Mouse (Mus musculus) heart, adult 2 months (tissue): ENCODE measurements around the gene Sympk. TPM values are rescaled to one million over a fixed set of nuclear protein-coding genes. Genes with fewer than 3 reads are reported as not detected.

Source experiments
- DNase-seq, 2 experiments: peaks; one replicate each; pipeline ENCODE4 v3.0.0; 2021
- H3K27ac ChIP-seq: fragments of 200-600 bp; 2 replicates; pipeline ENCODE4 v1.8.1; 2022
- H3K27me3 ChIP-seq: fragments of 200-500 bp; 2 replicates; pipeline ENCODE4 v1.6.1; 2012; ENCODE audit warnings: mild to moderate bottlenecking, low read length, inconsistent platforms, mixed read lengths; ENCODE audit not compliant: control insufficient read depth, insufficient read depth
- H3K36me3 ChIP-seq: fragments of 200-500 bp; 2 replicates; pipeline ENCODE4 v1.6.1; 2012; ENCODE audit warnings: low read length, inconsistent platforms; ENCODE audit not compliant: control insufficient read depth, insufficient read depth
- H3K4me1 ChIP-seq: fragments of 200-500 bp; 2 replicates; pipeline ENCODE4 v1.6.1; 2011; ENCODE audit warnings: low read length; ENCODE audit not compliant: control insufficient read depth, insufficient read depth
- H3K4me3 ChIP-seq: fragments of 200-600 bp; 2 replicates; pipeline ENCODE4 v1.8.1; 2022
- H3K79me2 ChIP-seq: fragments of 200-500 bp; replicated peaks from 2 replicates; pipeline ENCODE4 v1.6.1; 2012; ENCODE audit warnings: mild to moderate bottlenecking, inconsistent platforms, low read length, moderate library complexity, mixed read lengths; ENCODE audit not compliant: control insufficient read depth, insufficient read depth
- H3K9ac ChIP-seq: fragments of 200-500 bp; 2 replicates; pipeline ENCODE4 v1.6.1; 2012; ENCODE audit warnings: low read depth, mild to moderate bottlenecking, control low read depth, inconsistent platforms, low read length, mixed read lengths
- CTCF ChIP-seq: fragments of 200-600 bp; IDR thresholded peaks from 2 replicates; pipeline ENCODE4 v1.8.1; 2022; ENCODE audit warnings: antibody characterized with exemption, mild to moderate bottlenecking, moderate library complexity
- EP300 ChIP-seq: fragments of 200-500 bp; IDR thresholded peaks from 2 replicates; pipeline ENCODE4 v1.6.1; 2011; ENCODE audit warnings: low read depth, low read length, control low read depth; ENCODE audit not compliant: insufficient read depth
- POLR2A ChIP-seq: fragments of 200-500 bp; IDR thresholded peaks from 2 replicates; pipeline ENCODE4 v1.6.1; 2011; ENCODE audit warnings: mild to moderate bottlenecking, low read depth, low read length, control low read depth; ENCODE audit not compliant: insufficient read depth
- WGBS: fragments of 180-500 bp; shearing (Covaris S2); methylation state at CpG from one replicate; pipeline ENCODE4 v1.1.7; 2018; 5-methylcytosine and 5-hydroxymethylcytosine counted together
- intact Hi-C: fragments of 180-260 bp; cut with DNase I; formaldehyde crosslinking; loops from one replicate; pipeline ENCODE4 v1.15.1; 2025
- polyA plus RNA-seq: library from polyadenylated mRNA; depleted of rRNA; stranded (reverse); fragments of >200 nt; gene quantifications from 2 replicates; pipeline ENCODE4 v1.2.3, GENCODE M21; 2012
- total RNA-seq, 2 experiments: library from RNA; stranded (reverse); gene quantifications; 2 replicates each; pipeline ENCODE4 v1.2.3; 2021

Sympk gene
- total and polyA plus RNA-seq, 3 experiments: 61.3 to 99.4 (median 93.2) TPM

GRCm38 (mm10) chr7:19050172-19050571 lies 26.0 kb downstream of the Sympk start:
- intact Hi-C loops: no loop called here
- TF ChIP-seq POLR2A (no peak), CTCF (no peak), EP300 (no peak)
- DNase-seq: no peak
- Histone ChIP-seq H3K27me3 (no peaks in the 10 kb centered on the region), H3K4me3 (no peak overlapping the region), H3K9ac (no peak overlapping the region), H3K36me3 (no peaks in the 10 kb centered on the region), H3K27ac (no peak overlapping the region), H3K4me1 (no peaks in the 10 kb centered on the region), H3K79me2 (no peaks in the 10 kb centered on the region)
- WGBS: 52% methylated on average over 8 of the region's 8 CpGs

- Histone ChIP-seq H3K79me2 (no peaks in the 10 kb centered on the region), H3K27me3 (no peaks in the 10 kb centered on the region), H3K36me3 (no peaks in the 10 kb centered on the region), H3K4me3 (no peak overlapping the region), H3K27ac (no peak overlapping the region), H3K4me1 (no peaks in the 10 kb centered on the region), H3K9ac (no peak overlapping the region)
- TF ChIP-seq EP300 (no peak), POLR2A (no peak), CTCF (no peak)
- no peak for DNase-seq
- intact Hi-C loops: no loop called here
- whole genome bisulfite sequencing: 35% methylated on average over 4 of the region's 4 CpGs
These were observed 27.0 kb downstream of the Sympk start for GRCm38 (mm10) chr7:19051161-19051560.

DNA sequence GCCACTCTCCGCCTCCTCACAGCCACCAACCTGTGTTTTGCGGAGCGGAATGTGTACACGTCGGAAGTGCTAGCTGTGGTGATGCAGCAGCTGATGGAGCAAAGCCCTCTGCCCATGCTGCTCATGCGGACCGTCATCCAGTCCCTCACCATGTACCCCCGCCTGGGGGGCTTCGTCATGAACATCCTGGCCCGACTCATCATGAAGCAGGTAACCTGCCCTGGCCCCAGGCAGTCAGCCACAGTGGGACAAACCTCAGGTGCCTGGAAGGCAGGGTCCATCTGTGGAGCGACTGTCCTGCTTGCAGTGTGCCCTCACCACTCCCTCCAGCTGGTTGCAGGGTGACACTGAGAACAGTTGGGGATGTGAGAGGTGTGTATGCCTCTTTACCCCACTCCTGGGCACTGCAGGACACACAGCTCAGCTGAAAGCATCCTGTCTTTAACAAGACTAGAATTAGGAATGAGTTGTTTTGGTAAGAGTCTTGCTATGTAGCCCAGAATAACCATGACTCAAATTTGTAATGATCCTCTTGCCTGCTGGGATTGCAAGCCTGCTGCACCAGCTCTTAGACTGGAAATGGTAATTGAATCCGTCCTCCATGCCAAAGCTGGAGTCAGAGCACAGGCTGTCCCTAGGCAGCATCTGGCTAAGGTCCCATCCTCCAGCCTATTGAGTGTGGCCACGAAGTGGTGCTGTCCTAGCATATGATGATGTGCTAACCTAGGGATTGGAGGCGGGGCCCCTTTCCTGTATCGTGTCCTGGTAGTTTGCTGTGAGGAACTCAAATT lies 28.4 kb downstream of the Sympk start:
- TF ChIP-seq EP300 (no peak), CTCF (no peak), POLR2A (no peak)
- Histone ChIP-seq H3K9ac (no peak overlapping the region), H3K27me3 (no peaks in the 10 kb centered on the region), H3K4me1 (no peaks in the 10 kb centered on the region), H3K79me2 (no peaks in the 10 kb centered on the region), H3K27ac (no peak overlapping the region), H3K4me3 (no peak overlapping the region), H3K36me3 (no peaks in the 10 kb centered on the region)
- DNase-seq: no peak
- WGBS: 83% methylated on average over 15 of the region's 15 CpGs
- intact Hi-C loops: no loop called here

DNA sequence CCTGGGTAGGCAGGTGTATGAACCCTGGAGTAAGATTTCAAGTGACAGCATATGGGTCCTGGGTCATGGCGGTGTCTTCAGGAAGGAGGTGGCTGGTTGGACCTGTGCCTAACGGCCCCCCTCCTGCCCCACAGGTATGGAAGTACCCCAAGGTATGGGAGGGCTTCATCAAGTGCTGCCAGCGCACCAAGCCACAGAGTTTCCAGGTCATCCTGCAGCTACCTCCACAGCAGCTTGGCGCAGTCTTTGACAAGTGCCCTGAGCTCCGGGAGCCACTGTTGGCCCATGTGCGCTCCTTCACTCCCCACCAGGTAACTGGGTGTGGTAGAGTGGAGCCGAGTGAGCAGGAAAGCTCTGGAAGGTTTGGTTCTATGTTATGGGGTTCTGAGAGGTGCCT lies 29.0 kb downstream of the Sympk start:
- Histone ChIP-seq H3K36me3 (no peaks in the 10 kb centered on the region), H3K27me3 (no peaks in the 10 kb centered on the region), H3K4me3 (no peak overlapping the region), H3K27ac (no peak overlapping the region), H3K79me2 (no peaks in the 10 kb centered on the region), H3K4me1 (no peaks in the 10 kb centered on the region), H3K9ac (no peak overlapping the region)
- intact Hi-C loops: no loop called here
- TF ChIP-seq CTCF (no peak), EP300 (no peak), POLR2A (no peak)
- no peak for DNase-seq
- whole genome bisulfite sequencing: 88% methylated on average over 7 of the region's 7 CpGs

DNA sequence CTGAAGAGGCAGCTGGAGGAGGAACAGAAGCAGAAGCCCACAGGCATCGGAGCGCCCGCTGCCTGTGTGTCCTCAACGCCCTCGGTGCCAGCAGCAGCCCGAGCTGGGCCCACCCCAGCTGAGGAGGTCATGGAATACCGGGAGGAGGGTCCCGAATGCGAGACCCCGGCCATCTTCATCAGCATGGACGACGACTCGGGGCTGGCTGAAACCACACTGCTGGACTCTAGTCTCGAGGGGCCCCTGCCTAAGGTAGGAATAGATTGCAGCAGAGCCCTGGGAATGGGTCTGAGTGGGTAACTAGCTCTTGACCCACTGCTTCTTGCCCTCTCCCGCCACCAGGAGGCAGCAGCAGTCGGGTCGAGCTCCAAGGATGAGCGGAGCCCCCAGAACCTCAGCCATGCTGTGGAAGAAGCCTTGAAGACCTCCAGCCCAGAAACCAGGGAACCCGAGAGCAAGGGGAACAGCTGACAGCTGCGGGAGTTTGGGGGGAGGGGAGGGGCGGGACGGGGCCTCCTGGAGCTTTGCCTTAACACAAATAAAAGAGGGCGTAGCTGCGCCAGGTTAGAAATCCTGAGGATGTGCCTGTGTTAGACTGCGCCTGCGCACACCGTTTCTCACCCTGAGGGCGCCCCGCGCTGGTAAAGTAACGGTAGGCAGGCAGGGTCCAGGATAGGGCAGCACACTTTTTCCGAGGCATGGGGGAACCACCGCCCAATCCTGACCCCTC lies 30.0 kb downstream of the Sympk start, which contains the start of gene Rsph6a:
Gene Rsph6a, plus strand, starts transcription at position 644 of the 730 bp plus-strand sequence.
- Histone ChIP-seq H3K4me1 (no peaks in the 10 kb centered on the region), H3K79me2 (no peaks in the 10 kb centered on the region), H3K4me3 (no peak within 1 kb of the TSS), H3K36me3 (no peaks in the 10 kb centered on the region), H3K27ac (no peak within 1 kb of the TSS), H3K27me3 (no peaks in the 10 kb centered on the region), H3K9ac (no peak within 1 kb of the TSS)
- DNase-seq: no peak
- WGBS: 49% methylated on average over 33 of the region's 33 CpGs
- intact Hi-C loops: no loop called here
- TF ChIP-seq EP300 (no peak), CTCF (peak; percentile 57)

- Histone ChIP-seq H3K27ac (no peak overlapping the region), H3K27me3 (no peaks in the 10 kb centered on the region), H3K4me3 (no peak overlapping the region), H3K79me2 (no peaks in the 10 kb centered on the region), H3K4me1 (no peaks in the 10 kb centered on the region), H3K9ac (no peak overlapping the region), H3K36me3 (no peaks in the 10 kb centered on the region)
- 74% methylated on average over 9 of the region's 9 CpGs for WGBS
- intact Hi-C loops: no loop called here
- no peak for DNase-seq
- TF ChIP-seq CTCF: no peak
- no peak for TF ChIP-seq POLR2A
- TF ChIP-seq EP300: no peak
These were observed 30.6 kb downstream of the Sympk start for GRCm38 (mm10) chr7:19054777-19055076.
